Mouse (Mus musculus) layer of hippocampus, adult 8-10 months (tissue): Measurements from ENCODE around the gene Homez. TPM values are rescaled to one million over a fixed set of nuclear protein-coding genes. Genes with fewer than 3 reads are reported as not detected.

Experiments
- total RNA-seq, 4 experiments: library from RNA; stranded (reverse); gene quantifications; 2 replicates each; pipeline ENCODE4 v1.2.4; 2022

Homez gene
- total RNA-seq, 4 experiments from 2014 or later: 20.3 to 33.2 (median 26.2) TPM

Other genes starting within 250 kb of the Homez start
- gene Psmb11, start 249.5 kb downstream of the Homez start, total RNA-seq: under 1 TPM in 3 of 4 experiments, not detected in 1; 0.14 to 0.51 (median 0.23) TPM
- not detected for gene Gm17606, start 230.0 kb downstream of the Homez start, total RNA-seq
- 10 to 100 TPM; 16.0 to 24.1 (median 20.7) TPM for gene Cdh24, start 229.6 kb downstream of the Homez start, total RNA-seq
- 10 to 100 TPM; 17.9 to 27.8 (median 23.7) TPM for gene 1700123O20Rik, start 184.7 kb downstream of the Homez start, total RNA-seq
- gene Acin1, start 184.0 kb downstream of the Homez start, total RNA-seq: 100 to 1,000 TPM; 190 to 255 (median 232) TPM
- gene Gm29776, start 172.1 kb downstream of the Homez start, total RNA-seq: under 1 TPM in 1 of 4 experiments, not detected in 3; 0.18 TPM
- not detected for gene Cebpe, start 158.8 kb downstream of the Homez start, total RNA-seq
- 10 to 100 TPM; 49.8 to 67.2 (median 58.5) TPM for gene Slc7a8, start 89.0 kb downstream of the Homez start, total RNA-seq
- gene Rnf212b, start 56.8 kb downstream of the Homez start, total RNA-seq: not detected
- gene Ppp1r3e, start 6.6 kb upstream of the Homez start, total RNA-seq: 10 to 100 TPM; 18.2 to 23.0 (median 22.2) TPM
- gene Bcl2l2, start 12.4 kb upstream of the Homez start, total RNA-seq: 100 to 1,000 TPM; 117 to 125 (median 121) TPM
- gene Gm20521, start 12.5 kb upstream of the Homez start, total RNA-seq: 10 to 100 TPM in 1 of 4 experiments, not detected in 3; 25.6 TPM
- 100 to 1,000 TPM; 260 to 320 (median 270) TPM for gene Pabpn1, start 21.5 kb upstream of the Homez start, total RNA-seq
- gene Slc22a17, start 42.2 kb upstream of the Homez start, total RNA-seq: 100 to 1,000 TPM; 629 to 644 (median 642) TPM
- 10 to 100 TPM; 10.1 to 13.7 (median 12.4) TPM for gene Efs, start 55.2 kb upstream of the Homez start, total RNA-seq
- under 1 TPM in 1 of 4 experiments, not detected in 3; 0.47 TPM for gene Il25, start 61.7 kb upstream of the Homez start, total RNA-seq
- gene Cmtm5, start 65.3 kb upstream of the Homez start, total RNA-seq: 10 to 100 TPM; 62.4 to 83.2 (median 76.3) TPM
- gene Myh6, start 96.0 kb upstream of the Homez start, total RNA-seq: 1 to 10 TPM; 1.7 to 5.4 (median 2.6) TPM
- not detected for gene Gm17428, start 106.0 kb upstream of the Homez start, total RNA-seq
- 1 to 10 TPM; 6.0 to 10.0 (median 7.8) TPM for gene Myh7, start 123.7 kb upstream of the Homez start, total RNA-seq
- gene Ngdn, start 144.5 kb upstream of the Homez start, total RNA-seq: 10 to 100 TPM; 32.5 to 39.5 (median 34.1) TPM
- 10 to 100 TPM; 45.9 to 69.4 (median 55.7) TPM for gene Zfhx2, start 221.4 kb upstream of the Homez start, total RNA-seq
- gene Thtpa, start 223.8 kb upstream of the Homez start, total RNA-seq: 10 to 100 TPM; 19.5 to 23.2 (median 22.3) TPM
- gene Ap1g2, start 235.6 kb upstream of the Homez start, total RNA-seq: 10 to 100 TPM; 10.8 to 20.7 (median 14.8) TPM
- 100 to 1,000 TPM; 361 to 416 (median 386) TPM for gene Jph4, start 246.0 kb upstream of the Homez start, total RNA-seq